Mouse (Mus musculus) thymus, adult 2 months (tissue): ENCODE results near the gene Duox1.

ENCODE experiments used
- CTCF ChIP-seq: fragments of 200-500 bp; IDR thresholded peaks from 2 replicates; pipeline ENCODE4 v1.5.1; 2012; ENCODE audit warnings: mild to moderate bottlenecking, control low read depth, low read length, moderate library complexity, borderline replicate concordance; ENCODE audit not compliant: control insufficient read depth, poor library complexity, insufficient read depth; ENCODE audit errors: extremely low read depth
- POLR2A ChIP-seq: fragments of 200-500 bp; IDR thresholded peaks from 2 replicates; pipeline ENCODE4 v1.6.1; 2012; ENCODE audit warnings: mild to moderate bottlenecking, low read length, control low read depth, moderate library complexity; ENCODE audit not compliant: control insufficient read depth, poor library complexity, insufficient read depth; ENCODE audit errors: extremely low read depth

DNA sequence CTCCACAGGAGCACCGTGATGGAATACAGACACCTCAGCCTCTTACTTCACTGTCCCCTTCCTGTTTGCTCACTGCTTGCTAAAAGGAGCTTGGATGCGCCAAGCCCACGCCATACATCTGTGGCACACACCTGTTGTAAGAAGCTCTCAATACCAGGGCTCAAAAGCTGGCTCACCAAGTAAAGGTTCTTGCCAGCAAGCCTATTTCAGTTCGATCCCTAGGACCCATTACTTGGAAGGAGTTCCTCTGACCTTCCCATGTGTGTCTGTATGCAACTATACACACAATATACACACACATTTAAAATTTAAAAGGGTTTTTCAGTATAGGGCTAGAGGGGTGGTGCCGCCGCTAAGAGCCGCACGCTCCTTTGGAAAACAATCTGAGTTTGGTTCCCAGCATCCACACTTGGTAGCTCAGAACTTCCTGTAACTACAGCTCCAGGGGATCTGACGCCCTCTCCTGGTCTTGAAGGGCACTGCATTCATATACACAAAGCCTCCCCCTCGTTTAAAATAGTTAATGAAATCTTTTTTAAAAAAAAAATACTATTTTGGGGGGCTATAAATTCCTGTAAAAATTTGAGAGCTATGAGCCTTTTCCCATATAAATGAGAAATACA is 49.9 kb downstream of the Duox1 start:
- TF ChIP-seq POLR2A (no peak), CTCF (no peak)
